Mouse (Mus musculus) retina, embryonic 14.5 days (tissue): ENCODE data around the gene Pex12.
A peak's percentile ranks its signal among the peaks of the same experiment; 100 is the strongest.
"Not testable (repeated sequence)": the region's sequence is repeated elsewhere in the genome, so short reads cannot be mapped to it uniquely, and the experiment has no call there.

ENCODE experiments used
- DNase-seq: peaks from one replicate; pipeline ENCODE4 v3.0.0-alpha.2; 2015; ENCODE audit warnings: low spot score

The Pex12 gene

GRCm38 (mm10) chr11:83286566-83286965 lies 15.8 kb downstream of the Pex12 start, which contains the start of gene Slfn14:
Gene Slfn14, minus strand, starts transcription at chr11:83286726.
- no peak for DNase-seq

DNA sequence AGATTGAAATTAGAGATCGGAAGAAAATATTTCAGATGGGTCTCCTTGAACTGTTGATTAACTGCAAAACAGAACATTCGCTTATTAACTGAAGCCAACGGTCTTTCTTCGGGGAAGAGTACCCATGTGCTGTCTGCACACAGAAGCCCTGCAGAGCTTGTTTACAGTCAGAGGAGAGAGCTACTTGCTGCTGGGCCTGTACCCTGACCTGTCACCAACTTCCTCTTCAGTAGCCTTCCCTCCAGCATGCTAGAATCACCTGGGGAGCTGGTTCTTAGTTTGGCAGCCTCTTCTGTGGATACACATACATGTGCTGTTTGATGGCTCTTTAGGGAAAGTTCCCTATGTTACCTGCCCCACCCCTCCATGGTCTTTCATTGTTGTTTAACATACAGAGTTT lies 16.8 kb downstream of the Pex12 start:
- no peak for DNase-seq

- no peak for DNase-seq
Measured at GRCm38 (mm10) chr11:83282084-83282483, 20.3 kb downstream of the Pex12 start.

GRCm38 (mm10) chr11:83279691-83280090 lies 22.7 kb downstream of the Pex12 start:
- no peak for DNase-seq

DNA sequence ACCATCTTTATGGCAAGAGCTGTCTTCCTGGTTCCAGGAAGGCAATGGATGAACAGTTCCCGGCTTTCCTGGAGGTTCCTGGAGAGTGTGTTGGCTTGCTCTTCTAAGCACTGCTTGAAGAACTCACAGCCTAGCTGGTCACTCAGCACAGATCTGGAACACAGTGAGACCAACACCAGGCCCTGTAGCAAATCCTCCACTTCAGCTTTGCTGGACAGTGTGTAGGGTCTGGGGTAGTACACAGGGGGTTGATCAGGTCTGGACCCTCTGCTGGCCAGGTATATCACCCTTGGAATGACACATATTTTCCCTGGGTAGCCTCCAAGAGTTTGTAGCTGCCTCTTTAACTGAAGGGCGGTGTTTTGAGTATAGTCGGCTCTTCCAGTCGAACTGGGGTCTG lies 23.4 kb downstream of the Pex12 start:
- DNase-seq = no peak

- DNase-seq = no peak
Measured at GRCm38 (mm10) chr11:83276251-83276650, 26.1 kb downstream of the Pex12 start.

- DNase-seq = peak; percentile 58
Measured at GRCm38 (mm10) chr11:83271951-83272843, 30.2 kb downstream of the Pex12 start.

- peak; percentile 87 for DNase-seq
Measured at GRCm38 (mm10) chr11:83271151-83271950, 31.0 kb downstream of the Pex12 start.

DNA sequence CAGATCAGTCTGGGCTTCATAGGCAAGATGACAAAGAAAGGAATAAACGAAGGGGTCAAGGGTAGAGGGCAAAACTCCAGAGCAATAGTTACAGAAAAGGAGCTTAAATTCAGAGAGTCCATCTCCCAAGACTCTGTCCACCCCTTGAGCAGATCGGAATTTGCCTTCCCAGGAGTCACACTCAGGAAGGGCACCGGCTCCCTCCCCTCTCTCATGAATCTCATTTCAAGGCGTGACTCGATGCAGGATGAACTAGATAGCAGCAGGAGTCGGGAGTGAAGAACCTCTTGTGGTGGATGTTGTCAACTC lies 31.6 kb downstream of the Pex12 start:
- DNase-seq = no peak

DNA sequence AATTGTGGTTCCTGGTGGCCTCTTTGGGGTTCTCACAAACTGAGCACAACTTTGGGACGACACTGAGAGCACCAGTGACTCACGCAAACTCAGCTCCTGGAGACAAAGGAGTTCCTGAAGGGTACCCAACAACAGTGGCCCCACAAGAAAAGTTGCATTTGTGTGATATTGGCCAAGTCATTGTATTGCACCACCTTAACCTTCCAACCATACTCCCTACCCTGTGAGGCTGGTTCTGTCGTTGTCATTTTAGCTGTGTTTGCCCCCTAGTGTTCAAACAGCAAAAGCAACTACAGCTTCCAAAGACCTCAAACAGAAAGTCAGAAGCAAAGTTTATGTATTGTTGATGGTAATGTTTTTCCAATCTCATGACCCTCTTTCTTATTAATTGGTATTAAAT lies 39.2 kb downstream of the Pex12 start:
- DNase-seq = peak; percentile 47

DNA sequence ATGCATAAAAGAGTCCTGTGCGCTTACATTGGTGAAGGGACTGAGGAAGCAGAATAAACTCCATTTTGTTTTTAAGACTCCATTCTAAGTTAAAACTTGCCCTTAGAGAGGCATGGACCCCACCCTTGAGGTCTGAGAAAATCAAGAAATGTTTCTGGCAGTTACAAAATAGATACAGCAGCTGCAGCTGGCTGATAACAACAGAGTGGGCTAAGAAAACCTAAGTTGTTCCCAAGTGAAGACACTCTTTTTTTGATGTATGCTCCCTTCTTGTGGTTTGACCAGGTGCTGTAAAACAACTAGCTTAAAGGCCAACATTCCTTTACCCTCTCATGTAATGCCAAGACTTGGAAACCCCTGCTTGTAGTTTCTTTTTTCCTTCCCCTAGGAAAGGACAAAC lies 39.7 kb downstream of the Pex12 start:
- DNase-seq = no peak

- not testable (repeated sequence) for DNase-seq
Measured at GRCm38 (mm10) chr11:83257211-83257610, 45.2 kb downstream of the Pex12 start.
